Mouse (Mus musculus) heart, embryonic 12.5 days (tissue): Measurements from ENCODE around the gene Pogz. TPM values are rescaled to one million over a fixed set of nuclear protein-coding genes. Genes with fewer than 3 reads are reported as not detected.
A peak's percentile ranks its signal among the peaks of the same experiment; 100 is the strongest.

Experiments used
- ATAC-seq: fragments of 200-750 bp; cut with Nextera tagmentation; 2 replicates; pipeline ENCODE4 v1.8.0; 2017; ENCODE audit warnings: moderate TSS enrichment, moderate library complexity; ENCODE audit not compliant: insufficient number of reproducible peaks, low FRiP score
- H3K27ac ChIP-seq: fragments of 300-500 bp; sonication (generic); 2 replicates; pipeline ENCODE4 v1.5.1; 2016; ENCODE audit warnings: mild to moderate bottlenecking, moderate library complexity; ENCODE audit not compliant: poor library complexity, severe bottlenecking
- H3K27me3 ChIP-seq: fragments of 300-500 bp; sonication (generic); replicated peaks from 2 replicates; pipeline ENCODE4 v1.6.1; 2016; ENCODE audit warnings: mild to moderate bottlenecking, moderate library complexity
- H3K36me3 ChIP-seq: fragments of 300-500 bp; sonication (generic); 2 replicates; pipeline ENCODE4 v1.6.1; 2016; ENCODE audit warnings: mild to moderate bottlenecking, moderate library complexity
- H3K4me1 ChIP-seq: fragments of 300-500 bp; sonication (generic); replicated peaks from 2 replicates; pipeline ENCODE4 v1.6.1; 2016; ENCODE audit warnings: mild to moderate bottlenecking
- H3K4me2 ChIP-seq: fragments of 300-500 bp; sonication (generic); 2 replicates; pipeline ENCODE4 v1.6.1; 2016; ENCODE audit warnings: mild to moderate bottlenecking, moderate library complexity
- H3K4me3 ChIP-seq: fragments of 300-500 bp; sonication (generic); 2 replicates; pipeline ENCODE4 v1.5.1; 2016; ENCODE audit warnings: mild to moderate bottlenecking
- H3K9ac ChIP-seq: fragments of 300-500 bp; sonication (generic); 2 replicates; pipeline ENCODE4 v1.6.1; 2016; ENCODE audit warnings: mild to moderate bottlenecking, moderate library complexity
- H3K9me3 ChIP-seq: fragments of 300-500 bp; sonication (generic); replicated peaks from 2 replicates; pipeline ENCODE4 v1.6.1; 2016; ENCODE audit warnings: mild to moderate bottlenecking, moderate library complexity
- WGBS: fragments of 180-500 bp; shearing (Covaris S2); methylation state at CpG from one replicate; pipeline ENCODE4 v1.1.7; 2016; 5-methylcytosine and 5-hydroxymethylcytosine counted together
- polyA plus RNA-seq: library from polyadenylated mRNA; unstranded; fragments of >200 nt; fragmentation: Nextera tagmentation; extraction: Ambion mirVana; gene quantifications from 2 replicates; pipeline ENCODE4 v1.2.1, GENCODE M21; 2016

Gene Pogz
- polyA plus RNA-seq, 1 experiment from 2014 or later: 12.8 TPM

GRCm38 (mm10) chr3:94811628-94812027 lies 25.7 kb upstream of the Pogz start:
- peak overlapping the region; percentile 49 for H3K4me2 ChIP-seq
- no peak overlapping the region for H3K9ac ChIP-seq
- H3K4me1 ChIP-seq: 0 out of 2 replicates have a peak, but pooled peaks cover 4% of the 10 kb centered on the region
- H3K27me3 ChIP-seq: no peaks in the 10 kb centered on the region
- 13% methylated on average over 4 of the region's 4 CpGs for WGBS
- H3K4me3 ChIP-seq: peak overlapping the region; percentile 2; the same call in 1 of the 2 replicates
- H3K36me3 ChIP-seq: no peaks in the 10 kb centered on the region
- H3K27ac ChIP-seq: no peak overlapping the region
- ATAC-seq: no peak
- H3K9me3 ChIP-seq: no peaks in the 10 kb centered on the region

- no peaks in the 10 kb centered on the region for H3K27me3 ChIP-seq
- H3K4me3 ChIP-seq: no peak overlapping the region
- H3K4me1 ChIP-seq: 0 out of 2 replicates have a peak, but pooled peaks cover 4% of the 10 kb centered on the region
- H3K9me3 ChIP-seq: no peaks in the 10 kb centered on the region
- H3K9ac ChIP-seq: no peak overlapping the region
- H3K36me3 ChIP-seq: no peaks in the 10 kb centered on the region
- H3K27ac ChIP-seq: no peak overlapping the region
- 70% methylated on average over 3 of the region's 3 CpGs for WGBS
- no peak for ATAC-seq
- no peak overlapping the region for H3K4me2 ChIP-seq
Measured at GRCm38 (mm10) chr3:94813651-94814050, 23.7 kb upstream of the Pogz start.

- Histone ChIP-seq H3K4me3 (no peak overlapping the region), H3K27ac (no peak overlapping the region), H3K4me1 (0 out of 2 replicates have a peak, but pooled peaks cover 4% of the 10 kb centered on the region), H3K27me3 (no peaks in the 10 kb centered on the region), H3K9ac (no peak overlapping the region), H3K9me3 (no peaks in the 10 kb centered on the region), H3K4me2 (no peak overlapping the region), H3K36me3 (no peaks in the 10 kb centered on the region)
- WGBS: 70% methylated on average over 4 of the region's 4 CpGs
- ATAC-seq: no peak
Measured at GRCm38 (mm10) chr3:94814063-94814462, 23.3 kb upstream of the Pogz start.

- no peak for ATAC-seq
- no peaks in the 10 kb centered on the region for H3K9me3 ChIP-seq
- WGBS: 77% methylated on average over 4 of the region's 4 CpGs
- no peaks in the 10 kb centered on the region for H3K27me3 ChIP-seq
- H3K4me2 ChIP-seq: no peak overlapping the region
- no peaks in the 10 kb centered on the region for H3K36me3 ChIP-seq
- H3K9ac ChIP-seq: no peak overlapping the region
- no peak overlapping the region for H3K27ac ChIP-seq
- H3K4me1 ChIP-seq: peaks cover 8% of the 10 kb centered on the region
- no peak overlapping the region for H3K4me3 ChIP-seq
Measured at GRCm38 (mm10) chr3:94814663-94815062, 22.7 kb upstream of the Pogz start.

- no peak for ATAC-seq
- Histone ChIP-seq H3K9me3 (no peaks in the 10 kb centered on the region), H3K4me2 (no peak overlapping the region), H3K4me3 (no peak overlapping the region), H3K36me3 (no peaks in the 10 kb centered on the region), H3K27ac (no peak overlapping the region), H3K4me1 (peaks cover 13% of the 10 kb centered on the region), H3K27me3 (no peaks in the 10 kb centered on the region), H3K9ac (no peak overlapping the region)
Measured at GRCm38 (mm10) chr3:94815603-94816002, 21.8 kb upstream of the Pogz start.

GRCm38 (mm10) chr3:94817731-94818130 lies 19.6 kb upstream of the Pogz start:
- Histone ChIP-seq H3K4me3 (no peak overlapping the region), H3K27ac (no peak overlapping the region), H3K9me3 (no peaks in the 10 kb centered on the region), H3K36me3 (no peaks in the 10 kb centered on the region), H3K27me3 (no peaks in the 10 kb centered on the region), H3K4me1 (peaks cover 9% of the 10 kb centered on the region), H3K4me2 (no peak overlapping the region), H3K9ac (no peak overlapping the region)
- ATAC-seq: no peak
- WGBS: 81% methylated on average over 2 of the region's 2 CpGs

- peaks cover 9% of the 10 kb centered on the region for H3K4me1 ChIP-seq
- H3K4me2 ChIP-seq: peak overlapping the region; percentile 28; the same call in 1 of the 2 replicates
- 54% methylated on average over 24 of the region's 24 CpGs for WGBS
- 0 out of 2 replicates have a peak, but pooled peaks cover 3% of the 10 kb centered on the region for H3K36me3 ChIP-seq
- H3K9ac ChIP-seq: no peak overlapping the region
- ATAC-seq: no peak
- no peak overlapping the region for H3K4me3 ChIP-seq
- no peaks in the 10 kb centered on the region for H3K9me3 ChIP-seq
- no peaks in the 10 kb centered on the region for H3K27me3 ChIP-seq
- peak overlapping the region; percentile 63 for H3K27ac ChIP-seq
Measured at GRCm38 (mm10) chr3:94819452-94820425, 17.6 kb upstream of the Pogz start.

- Histone ChIP-seq H3K9me3 (no peaks in the 10 kb centered on the region), H3K36me3 (0 out of 2 replicates have a peak, but pooled peaks cover 3% of the 10 kb centered on the region), H3K4me1 (peaks cover 9% of the 10 kb centered on the region), H3K4me3 (peak overlapping the region; percentile 69), H3K4me2 (peak overlapping the region; percentile 69), H3K9ac (peak overlapping the region; percentile 88), H3K27me3 (no peaks in the 10 kb centered on the region), H3K27ac (peak overlapping the region; percentile 83)
- WGBS: 2% methylated on average over 31 of the region's 31 CpGs
- ATAC-seq: peak; percentile 46; the same call in 1 of the 2 replicates
Measured at GRCm38 (mm10) chr3:94821008-94821638, 16.2 kb upstream of the Pogz start.

GRCm38 (mm10) chr3:94822082-94822481 lies 15.3 kb upstream of the Pogz start:
- Histone ChIP-seq H3K4me1 (peaks cover 9% of the 10 kb centered on the region), H3K27ac (no peak overlapping the region), H3K9me3 (no peaks in the 10 kb centered on the region), H3K9ac (no peak overlapping the region), H3K4me2 (peak overlapping the region; percentile 69; the same call in 1 of the 2 replicates), H3K4me3 (peak overlapping the region; percentile 69; the same call in 1 of the 2 replicates), H3K36me3 (0 out of 2 replicates have a peak, but pooled peaks cover 3% of the 10 kb centered on the region), H3K27me3 (no peaks in the 10 kb centered on the region)
- 83% methylated on average over 4 of the region's 4 CpGs for WGBS
- ATAC-seq: no peak

GRCm38 (mm10) chr3:94824110-94824509 lies 13.3 kb upstream of the Pogz start:
- Histone ChIP-seq H3K4me2 (no peak overlapping the region), H3K36me3 (0 out of 2 replicates have a peak, but pooled peaks cover 3% of the 10 kb centered on the region), H3K4me1 (peaks cover 9% of the 10 kb centered on the region), H3K9ac (no peak overlapping the region), H3K27me3 (no peaks in the 10 kb centered on the region), H3K9me3 (no peaks in the 10 kb centered on the region), H3K27ac (no peak overlapping the region), H3K4me3 (no peak overlapping the region)
- WGBS: 74% methylated on average over 3 of the region's 3 CpGs
- no peak for ATAC-seq

GRCm38 (mm10) chr3:94832100-94832499 lies 5.3 kb upstream of the Pogz start:
- peak overlapping the region; percentile 53 for H3K4me2 ChIP-seq
- H3K36me3 ChIP-seq: no peaks in the 10 kb centered on the region
- 6% methylated on average over 9 of the region's 9 CpGs for WGBS
- H3K4me1 ChIP-seq: peaks cover 8% of the 10 kb centered on the region
- 0 out of 2 replicates have a peak, but pooled peaks cover 3% of the 10 kb centered on the region for H3K9me3 ChIP-seq
- H3K9ac ChIP-seq: peak overlapping the region; percentile 45; the same call in 1 of the 2 replicates
- H3K4me3 ChIP-seq: no peak overlapping the region
- H3K27ac ChIP-seq: no peak overlapping the region
- no peaks in the 10 kb centered on the region for H3K27me3 ChIP-seq
- no peak for ATAC-seq
